Mouse (Mus musculus) adrenal gland, adult 2 months (tissue): ENCODE data around the gene Disp2. TPM values are rescaled to one million over a fixed set of nuclear protein-coding genes. Genes with fewer than 3 reads are reported as not detected.

Source experiments
- DNase-seq: peaks from one replicate; pipeline ENCODE4 v3.0.0; 2021
- long read RNA-seq: library from polyadenylated mRNA; stranded (forward); transcript quantifications from one replicate; pipeline ENCODE4 v2.0.0, GENCODE M21; 2021
- polyA plus RNA-seq: library from polyadenylated mRNA; depleted of rRNA; stranded (reverse); fragments of >200 nt; gene quantifications from 2 replicates; pipeline ENCODE4 v1.2.3, GENCODE M21; 2012; rRNA removed
- total RNA-seq, 2 experiments: library from RNA; stranded (reverse); gene quantifications; 2 replicates each; pipeline ENCODE4 v1.2.3; 2021

The Disp2 gene
- 10 to 100 TPM; 27.0 to 38.5 TPM for total RNA-seq
- 25.9 and 27.7 TPM in 2 replicates for polyA plus RNA-seq
- long read RNA-seq, partial matches to known transcripts: 9 of 9 reads
- long read RNA-seq, other reads (novel, unspliced or antisense): 0 of 9 reads

GRCm38 (mm10) chr2:118779504-118780480 is at the start of gene Disp2:
Disp2 (plus strand) TSS chr2:118779719.
- DNase-seq: peak; percentile 96

GRCm38 (mm10) chr2:118729816-118730621 is 49.5 kb upstream of the Disp2 start:
- no peak for DNase-seq

GRCm38 (mm10) chr2:118730622-118730915 is 49.0 kb upstream of the Disp2 start:
- DNase-seq: peak; percentile 87

GRCm38 (mm10) chr2:118731981-118732380 is 47.5 kb upstream of the Disp2 start:
- no peak for DNase-seq

- DNase-seq: peak; percentile 0
Observed at GRCm38 (mm10) chr2:118733341-118733740, 46.2 kb upstream of the Disp2 start.

GRCm38 (mm10) chr2:118740341-118740740 is 39.2 kb upstream of the Disp2 start:
- no peak for DNase-seq

- DNase-seq: peak; percentile 1
Observed at GRCm38 (mm10) chr2:118741183-118741582, 38.3 kb upstream of the Disp2 start.

GRCm38 (mm10) chr2:118743261-118743943 is 36.1 kb upstream of the Disp2 start:
- DNase-seq: peak; percentile 55

- peak; percentile 5 for DNase-seq
Observed at GRCm38 (mm10) chr2:118744621-118745020, 34.9 kb upstream of the Disp2 start.

GRCm38 (mm10) chr2:118745232-118745884 is 34.2 kb upstream of the Disp2 start, which contains the start of gene Inafm2:
Inafm2 (plus strand) TSS chr2:118745758.
- DNase-seq: peak; percentile 97

- peak; percentile 67 for DNase-seq
Observed at GRCm38 (mm10) chr2:118745915-118746901, 33.3 kb upstream of the Disp2 start.

GRCm38 (mm10) chr2:118747301-118747960 is 32.1 kb upstream of the Disp2 start:
- DNase-seq: no peak

GRCm38 (mm10) chr2:118749341-118749884 is 30.1 kb upstream of the Disp2 start:
- DNase-seq: no peak

GRCm38 (mm10) chr2:118750476-118750875 is 29.0 kb upstream of the Disp2 start:
- no peak for DNase-seq

- DNase-seq: no peak
Observed at GRCm38 (mm10) chr2:118751896-118752791, 27.4 kb upstream of the Disp2 start.

- no peak for DNase-seq
Observed at GRCm38 (mm10) chr2:118752792-118753108, 26.8 kb upstream of the Disp2 start.

- DNase-seq: no peak
Observed at GRCm38 (mm10) chr2:118754143-118754542, 25.4 kb upstream of the Disp2 start.

GRCm38 (mm10) chr2:118755407-118755806 is 24.1 kb upstream of the Disp2 start:
- DNase-seq: no peak
